Mouse (Mus musculus): ENCODE measurements around the gene Cdkl2. TPM values are rescaled to one million over a fixed set of nuclear protein-coding genes. Genes with fewer than 3 reads are reported as not detected.

Cdkl2 gene
- 1 to 10 TPM; 3.6 to 4.4 TPM for total RNA-seq (2021)

DNA sequence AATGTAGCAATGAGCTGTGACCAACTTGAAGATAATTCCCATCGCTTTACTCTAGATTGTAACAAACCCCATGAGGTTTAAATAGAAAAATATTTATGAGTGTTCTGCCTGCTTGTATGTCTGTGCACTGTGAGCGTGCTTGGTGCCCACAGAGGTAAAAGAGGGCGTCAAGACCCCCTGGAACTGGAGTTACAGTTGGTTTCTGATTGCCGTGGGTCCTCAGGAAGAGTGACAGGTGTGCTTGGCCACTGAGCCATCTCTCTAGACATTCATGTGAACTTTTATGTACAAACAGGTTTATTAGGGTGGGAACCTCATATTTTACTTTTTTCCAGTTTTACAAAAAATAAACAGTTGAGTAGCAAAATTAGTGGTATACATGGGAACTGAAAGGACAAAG is at the start of gene Cdkl2:
Gene Cdkl2 (minus strand): TSS at position 101 of the 400 bp plus-strand sequence.
- DNase-seq (ENCODE audit: low spot score) = no peak
- intact Hi-C loops (cut with DNase I) = loop anchor here (5.0 kb wide), 2 partner anchors 39 to 81 kb away; partner anchors contain the start of genes G3bp2 and Rchy1

DNA sequence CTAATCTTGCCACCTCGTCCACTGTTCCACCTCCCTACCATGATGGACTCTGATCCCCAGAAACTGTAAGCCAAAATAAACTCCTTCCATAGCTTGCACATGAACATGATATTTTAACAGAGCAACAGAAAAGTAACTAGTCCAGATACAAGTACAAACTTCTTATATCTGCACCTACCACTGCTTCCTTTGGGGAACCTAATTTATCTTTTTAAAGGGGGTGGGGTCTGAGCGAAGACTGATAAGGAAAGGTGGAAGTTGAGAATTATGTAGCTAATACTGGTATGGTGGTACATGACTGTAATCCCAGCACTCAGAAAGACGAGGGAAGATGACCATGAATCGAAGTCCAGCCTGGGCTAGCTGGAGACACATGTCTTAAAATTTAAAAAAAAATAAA is 43.8 kb upstream of the Cdkl2 start:
- intact Hi-C loops (cut with DNase I) = no loop called here
- DNase-seq (ENCODE audit: low spot score) = no peak

DNA sequence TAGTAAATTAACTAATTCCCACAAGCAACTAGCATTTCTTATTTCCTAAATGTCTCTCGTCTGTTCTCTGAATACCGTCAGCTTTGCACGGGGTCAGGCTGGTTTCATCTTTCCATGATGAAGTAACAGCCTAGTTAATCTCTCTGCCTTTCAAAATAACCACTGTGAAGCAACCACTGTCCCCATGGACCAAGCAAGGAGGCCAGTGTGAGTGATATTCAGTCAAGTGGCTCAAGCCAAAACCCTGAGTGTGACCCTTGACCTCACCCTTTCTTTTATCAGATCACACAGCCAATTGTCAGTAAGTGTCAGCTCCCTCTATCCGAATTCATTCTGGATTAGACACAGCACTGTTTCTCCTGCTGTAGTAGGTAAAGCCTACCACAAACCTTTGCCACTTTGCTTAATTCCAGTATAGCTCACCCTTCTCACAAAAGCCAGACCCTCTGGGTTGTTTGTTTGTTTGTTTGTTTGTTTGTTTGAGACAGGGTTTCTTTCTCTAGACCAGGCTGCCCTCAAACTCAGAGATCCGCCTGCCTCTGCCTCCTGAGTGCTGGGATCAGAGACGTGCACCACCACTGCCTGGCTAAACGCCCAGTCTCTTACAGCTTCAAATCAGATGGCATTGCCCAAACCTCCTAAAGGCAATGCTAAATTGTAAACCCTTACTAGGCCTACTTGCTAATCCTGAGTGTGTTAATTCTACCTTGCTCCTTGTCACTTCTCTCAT is 42.3 kb upstream of the Cdkl2 start:
- DNase-seq (ENCODE audit: low spot score) = no peak
- intact Hi-C loops (cut with DNase I) = loop anchor here (2.0 kb wide), 1 partner anchor 51 kb away; the partner anchor contains the start of gene Uso1

DNA sequence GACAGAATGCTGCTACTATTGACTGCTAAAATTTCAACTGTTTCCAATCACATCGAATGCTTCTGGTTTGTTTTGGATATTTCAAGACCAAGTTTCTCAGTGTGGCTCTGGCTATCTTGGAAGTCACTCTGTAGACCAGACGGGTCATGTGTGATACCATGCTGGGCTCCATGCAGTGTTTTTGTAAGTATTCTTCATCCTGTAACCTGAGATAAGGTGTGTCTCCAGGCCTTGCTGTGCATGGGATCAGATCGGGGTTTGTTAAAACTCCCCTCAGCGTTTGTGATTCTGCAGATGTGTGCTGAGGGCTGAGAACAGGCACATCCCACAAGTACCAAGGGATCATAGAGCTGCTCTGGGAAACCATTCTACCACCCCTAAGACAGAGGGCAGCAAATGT is 41.6 kb upstream of the Cdkl2 start:
- no peak for DNase-seq (ENCODE audit: low spot score)
- intact Hi-C loops (cut with DNase I) = loop anchor here (2.0 kb wide), 1 partner anchor 52 kb away; the partner anchor contains the start of gene Uso1

DNA sequence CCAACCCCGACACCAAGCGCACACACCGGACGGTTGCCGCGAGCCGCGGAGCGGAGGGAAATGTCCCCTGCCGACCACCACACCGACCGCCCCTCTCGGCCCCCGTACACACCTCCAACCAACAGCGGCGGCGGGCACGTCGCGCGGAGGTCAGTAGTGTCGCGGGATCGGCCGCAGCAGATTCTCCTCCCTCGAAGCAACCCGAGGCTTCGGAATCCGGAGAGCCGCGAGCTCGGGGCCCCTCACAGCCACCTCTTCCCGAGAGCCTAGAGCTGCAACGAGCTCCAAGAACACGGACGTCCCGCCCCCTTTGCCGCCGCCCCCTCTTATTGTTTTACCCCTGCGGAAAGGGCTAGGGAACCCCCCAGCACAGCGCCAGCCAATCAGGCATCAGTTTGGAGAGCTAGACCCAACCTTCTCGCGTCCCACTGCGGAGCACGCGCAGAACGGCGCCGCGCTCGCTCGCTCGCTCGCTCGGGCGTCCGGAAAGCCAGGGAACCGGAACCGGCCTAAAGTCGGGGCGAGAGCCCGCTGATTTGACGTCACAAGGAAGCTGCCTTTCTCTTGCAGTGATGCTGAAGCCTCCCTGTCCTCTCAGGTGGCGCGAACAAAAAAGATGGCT is 39.8 kb upstream of the Cdkl2 start, which contains the start of gene G3bp2:
Gene G3bp2 (minus strand): TSS at position 303 of the 622 bp plus-strand sequence.
- intact Hi-C loops (cut with DNase I) = loop anchor here (2.0 to 5.0 kb wide), 3 partner anchors 29 to 53 kb away; partner anchors contain the start of genes Cdkl2 and Uso1
- peak; percentile 94 for DNase-seq (ENCODE audit: low spot score)

DNA sequence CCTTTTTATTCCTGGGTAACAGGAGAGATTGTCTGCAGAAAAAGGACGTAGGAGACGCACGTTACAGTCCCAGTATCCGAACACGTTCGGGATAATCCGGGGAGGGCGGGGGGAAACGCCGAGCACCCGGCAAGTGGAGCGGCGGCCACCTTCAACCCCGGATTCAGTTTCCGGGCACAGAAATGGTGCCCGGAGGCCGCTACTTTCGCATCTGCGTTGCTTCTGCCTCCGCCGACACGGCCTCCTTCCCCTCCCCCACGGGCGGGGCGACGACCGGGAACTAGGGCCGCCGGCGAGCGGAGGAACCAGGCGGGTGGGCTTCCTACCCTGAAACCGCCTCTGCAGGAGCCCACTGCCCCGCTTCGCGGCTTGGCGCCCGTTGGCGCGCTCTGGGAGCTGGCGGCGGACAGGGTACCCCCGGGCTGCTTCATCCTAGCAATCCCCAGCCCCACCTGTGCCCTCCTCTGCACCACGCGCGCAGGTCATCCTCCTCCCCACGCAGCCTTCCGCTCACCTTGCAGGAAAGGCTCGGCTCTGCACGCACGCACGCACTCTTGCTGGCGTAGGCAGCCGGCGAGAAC is 39.2 kb upstream of the Cdkl2 start:
- intact Hi-C loops (cut with DNase I) = loop anchor here (2.0 to 5.0 kb wide), 2 partner anchors 30 to 41 kb away; partner anchors contain the start of gene Cdkl2
- no peak for DNase-seq (ENCODE audit: low spot score)

DNA sequence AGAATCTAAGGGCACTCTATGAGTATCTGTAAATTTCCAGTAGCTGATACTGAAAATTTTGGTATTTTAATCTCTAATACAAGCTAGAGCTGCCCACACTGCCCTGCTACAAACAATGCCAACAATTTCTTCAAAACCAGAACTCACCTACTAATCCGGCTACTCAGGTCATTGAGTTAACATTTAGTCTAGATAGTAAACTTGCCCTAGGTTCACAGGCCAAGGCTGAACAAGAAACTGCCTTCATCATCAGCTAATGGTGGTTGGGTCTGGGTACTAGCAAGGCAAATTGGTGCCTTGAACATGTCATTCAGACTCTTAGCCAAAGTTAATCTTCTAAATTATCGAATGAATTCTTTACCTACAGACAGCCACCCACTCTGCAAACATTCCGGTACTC is 37.6 kb upstream of the Cdkl2 start:
- intact Hi-C loops (cut with DNase I) = loop anchor here (5.0 kb wide), 1 partner anchor 39 kb away; the partner anchor contains the start of gene Cdkl2
- DNase-seq (ENCODE audit: low spot score) = no peak

DNA sequence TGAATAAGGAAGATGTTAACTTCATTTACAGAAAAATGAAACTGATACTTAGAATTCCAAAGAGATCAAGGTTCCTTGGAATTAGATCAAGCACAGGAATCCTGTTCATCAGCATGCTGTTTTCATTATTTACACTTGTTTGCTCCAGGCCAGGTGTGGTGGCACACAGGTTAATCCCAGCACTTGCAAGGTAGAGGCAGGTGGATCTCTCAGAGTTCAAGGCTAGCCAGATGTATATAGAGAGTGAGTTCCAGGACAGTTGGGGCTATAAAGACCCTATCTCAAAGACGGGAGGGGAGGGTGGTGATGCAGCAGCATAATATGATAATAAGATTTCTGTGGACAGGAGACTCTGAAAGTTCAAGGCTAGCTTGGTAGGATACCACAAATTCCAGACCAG is 36.7 kb upstream of the Cdkl2 start:
- no peak for DNase-seq (ENCODE audit: low spot score)
- intact Hi-C loops (cut with DNase I) = loop anchor here (5.0 kb wide), 1 partner anchor 38 kb away; the partner anchor contains the start of gene Cdkl2

DNA sequence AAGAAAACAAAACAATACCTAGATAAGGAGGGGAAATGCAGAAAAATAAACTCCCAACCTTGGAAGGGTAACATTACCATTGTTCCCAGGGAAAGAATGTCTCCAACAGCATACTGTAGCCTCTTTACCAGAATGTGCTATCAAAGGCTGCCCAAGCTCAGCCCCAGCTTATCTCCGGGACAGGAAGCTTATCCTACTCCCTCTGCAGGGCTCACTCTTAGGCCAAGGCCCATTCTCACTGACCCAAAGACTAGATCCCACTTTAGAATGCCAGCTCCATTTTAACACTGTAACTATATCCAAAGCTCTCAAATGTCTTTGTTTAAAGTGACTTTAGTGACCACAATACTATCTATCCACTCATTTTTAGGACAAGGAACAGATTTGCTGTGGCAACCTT is 35.6 kb upstream of the Cdkl2 start:
- no peak for DNase-seq (ENCODE audit: low spot score)
- intact Hi-C loops (cut with DNase I) = no loop called here

DNA sequence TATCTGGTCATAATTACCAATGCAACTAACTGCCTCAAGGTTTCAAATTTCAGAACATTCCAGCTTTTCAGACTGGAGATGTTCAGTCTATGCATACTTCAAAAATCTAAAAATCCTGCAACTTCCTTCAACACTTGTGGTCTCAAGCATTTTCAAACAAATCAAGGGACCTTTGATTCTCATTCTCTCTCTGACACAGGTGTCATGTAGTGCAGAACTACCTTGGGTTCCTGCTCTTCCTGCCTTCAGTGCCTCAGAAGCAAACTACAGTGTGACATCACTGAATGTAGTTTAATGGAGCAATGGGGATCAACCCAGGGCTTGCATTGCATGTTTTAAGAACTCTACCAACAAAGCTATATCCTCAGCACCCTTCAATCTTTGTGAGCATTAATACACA is 35.1 kb upstream of the Cdkl2 start:
- no peak for DNase-seq (ENCODE audit: low spot score)
- intact Hi-C loops (cut with DNase I) = no loop called here

DNA sequence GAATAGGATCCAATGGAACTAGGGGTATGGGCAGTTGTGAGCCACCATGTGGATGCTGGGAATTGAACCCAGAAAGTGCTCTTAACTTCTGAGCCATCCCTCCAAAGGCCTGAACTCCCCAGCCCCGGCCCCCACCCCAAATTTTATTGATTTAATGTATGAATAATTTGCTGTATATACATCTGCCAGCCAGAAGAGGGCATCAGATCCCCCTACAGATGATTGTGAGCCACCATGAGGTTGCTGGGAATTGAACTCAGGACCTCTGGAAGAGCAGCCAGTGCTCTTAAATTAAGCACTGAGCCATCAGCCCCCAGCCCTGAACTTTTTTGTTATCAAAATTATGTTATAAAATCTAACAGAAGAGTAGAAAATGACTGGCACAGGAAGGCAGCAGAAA is 32.6 kb upstream of the Cdkl2 start:
- DNase-seq (ENCODE audit: low spot score) = no peak
- intact Hi-C loops (cut with DNase I) = no loop called here

DNA sequence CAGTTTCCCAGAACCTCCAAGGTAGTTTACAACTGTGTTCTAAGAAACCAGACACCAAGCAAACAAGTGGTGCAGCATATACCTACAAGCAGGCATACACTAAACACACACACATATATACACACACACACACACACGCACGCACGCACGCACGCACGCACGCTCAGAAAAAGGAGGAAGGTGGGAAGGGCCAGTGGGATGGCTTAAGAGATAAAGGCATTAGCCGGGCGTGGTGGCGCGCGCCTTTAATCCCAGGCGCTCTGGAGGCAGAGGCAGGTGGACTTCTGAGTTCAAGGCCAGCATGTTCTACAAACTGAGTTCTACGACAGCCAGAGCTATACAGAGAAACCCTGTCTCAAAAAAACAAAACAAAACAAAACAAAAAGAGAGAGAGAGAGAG is 30.4 kb upstream of the Cdkl2 start:
- intact Hi-C loops (cut with DNase I) = no loop called here
- no peak for DNase-seq (ENCODE audit: low spot score)

DNA sequence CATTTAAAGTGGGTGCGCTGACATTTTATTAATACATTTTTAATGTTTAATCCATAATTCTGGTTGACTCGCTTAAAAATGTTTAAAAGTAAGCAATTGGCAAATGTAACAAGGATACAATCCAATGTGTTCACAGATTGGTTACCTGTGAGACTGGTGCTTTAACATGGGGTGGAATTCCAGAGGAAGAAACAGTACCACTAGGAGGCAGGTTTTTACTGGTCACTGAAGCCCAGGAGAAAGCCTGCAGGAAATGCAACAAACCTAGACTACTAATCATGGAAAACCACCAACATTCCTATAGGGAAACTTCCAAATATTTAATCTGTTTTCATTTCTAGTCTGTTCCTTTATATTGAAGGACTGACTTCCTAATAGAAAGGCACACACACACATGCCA is 19.5 kb upstream of the Cdkl2 start:
- intact Hi-C loops (cut with DNase I) = no loop called here
- no peak for DNase-seq (ENCODE audit: low spot score)

DNA sequence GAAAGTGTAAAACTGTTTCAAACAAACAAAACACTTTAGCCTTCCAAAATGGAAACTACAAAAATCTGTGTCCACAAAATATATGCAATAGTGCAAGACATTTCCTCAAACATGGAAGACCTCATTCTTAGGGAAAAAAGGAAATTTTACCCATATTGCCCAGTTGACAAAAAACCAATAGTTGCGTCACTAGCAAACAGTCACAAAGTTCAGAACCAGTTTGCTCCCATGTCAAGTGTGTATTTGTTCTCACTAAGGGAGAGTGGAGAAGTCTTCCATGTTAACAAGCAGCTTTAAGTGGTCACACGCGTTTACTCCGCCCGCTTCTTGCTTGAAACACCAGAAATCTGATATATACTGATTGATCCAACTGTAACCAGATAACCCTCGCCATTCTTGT is 9.2 kb upstream of the Cdkl2 start:
- intact Hi-C loops (cut with DNase I) = no loop called here
- no peak for DNase-seq (ENCODE audit: low spot score)

DNA sequence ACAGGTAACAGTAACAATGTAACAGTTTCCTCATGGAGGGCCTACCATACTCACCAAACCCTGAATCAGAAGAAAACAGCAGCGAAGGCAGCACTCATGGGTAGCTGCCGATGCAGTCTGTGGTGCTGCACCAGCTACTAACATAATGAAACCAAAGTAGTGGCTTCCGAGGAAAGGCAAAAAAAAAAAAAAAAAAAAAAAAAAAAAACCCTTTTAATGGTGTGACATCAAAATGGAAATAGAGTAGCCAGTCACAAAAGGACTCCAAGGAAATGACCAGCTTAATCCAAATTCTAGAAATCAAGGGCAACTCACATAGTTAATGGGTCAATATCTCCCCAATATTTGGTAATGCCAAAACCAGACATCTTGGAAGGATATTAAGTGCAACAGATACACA is 6.7 kb upstream of the Cdkl2 start:
- no peak for DNase-seq (ENCODE audit: low spot score)
- intact Hi-C loops (cut with DNase I) = no loop called here

DNA sequence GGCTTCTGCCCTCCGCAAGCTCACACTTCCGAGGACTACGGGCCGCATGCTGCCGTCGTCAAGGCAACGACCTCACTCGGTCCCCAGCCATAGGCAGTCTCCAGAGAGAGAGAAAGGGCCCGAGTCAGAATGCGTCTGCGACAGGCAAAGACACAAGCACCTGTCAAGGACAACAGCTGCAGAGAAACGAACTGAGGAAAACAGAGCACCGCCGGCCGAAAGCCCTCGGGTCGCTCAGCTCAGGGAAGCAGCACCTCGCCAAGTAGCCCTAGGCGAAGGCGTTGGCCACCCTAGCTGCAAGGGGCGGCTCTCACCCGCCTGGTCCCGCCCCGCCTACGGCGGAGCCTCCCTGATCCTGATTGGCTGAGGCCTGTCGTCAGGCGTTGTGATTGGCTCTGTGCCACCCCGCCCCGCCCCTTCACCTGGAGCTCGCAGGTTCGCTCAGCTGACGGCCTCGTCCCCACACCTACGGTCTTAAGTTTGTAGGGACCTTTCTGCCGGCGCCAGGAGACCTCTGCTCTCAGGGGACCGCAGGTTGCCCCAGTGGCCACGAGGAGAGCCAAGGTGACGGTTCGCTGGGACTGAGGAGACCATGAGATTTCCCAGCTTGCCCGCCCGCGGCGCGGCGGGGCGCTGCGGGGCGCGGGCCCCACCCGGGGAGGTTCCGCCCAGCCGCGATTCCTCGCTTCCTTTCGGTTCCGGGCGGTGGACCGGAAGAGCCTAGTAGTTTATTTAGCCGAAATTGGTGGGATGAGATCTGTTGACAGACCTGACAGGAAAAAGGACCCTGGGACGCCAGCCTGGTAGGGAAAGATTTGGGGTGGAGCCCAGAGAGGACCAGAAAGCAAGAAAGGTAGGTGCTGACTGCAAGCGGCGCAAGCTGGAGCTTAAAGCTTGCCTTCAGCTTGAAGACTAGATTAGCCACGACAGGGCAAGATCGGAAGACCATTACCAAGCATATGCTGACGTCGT is 1.0 kb downstream of the Cdkl2 start:
- intact Hi-C loops (cut with DNase I) = loop anchor here (5.0 kb wide), 2 partner anchors 40 to 80 kb away; partner anchors contain the start of genes G3bp2 and Rchy1
- DNase-seq (ENCODE audit: low spot score) = peak; percentile 82

DNA sequence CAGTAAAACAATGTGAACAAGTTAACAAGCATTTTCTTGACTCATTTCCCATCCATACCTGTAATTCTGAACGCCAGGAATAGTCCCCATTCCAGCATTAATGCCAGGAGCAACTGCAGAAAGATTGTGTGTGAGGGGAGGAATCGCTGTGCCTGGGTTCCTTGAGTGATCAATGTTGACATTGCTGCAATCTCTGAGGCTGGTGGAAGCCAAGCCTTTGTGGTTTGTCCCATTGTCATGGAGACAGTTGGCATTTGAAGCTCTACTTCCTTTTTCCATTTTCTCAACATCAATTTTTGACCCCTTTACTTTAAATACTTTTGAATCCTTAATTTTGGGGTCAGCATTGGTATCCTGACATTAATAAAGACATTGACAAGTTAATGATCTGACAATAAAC is 23.7 kb downstream of the Cdkl2 start:
- intact Hi-C loops (cut with DNase I) = no loop called here
- DNase-seq (ENCODE audit: low spot score) = no peak

DNA sequence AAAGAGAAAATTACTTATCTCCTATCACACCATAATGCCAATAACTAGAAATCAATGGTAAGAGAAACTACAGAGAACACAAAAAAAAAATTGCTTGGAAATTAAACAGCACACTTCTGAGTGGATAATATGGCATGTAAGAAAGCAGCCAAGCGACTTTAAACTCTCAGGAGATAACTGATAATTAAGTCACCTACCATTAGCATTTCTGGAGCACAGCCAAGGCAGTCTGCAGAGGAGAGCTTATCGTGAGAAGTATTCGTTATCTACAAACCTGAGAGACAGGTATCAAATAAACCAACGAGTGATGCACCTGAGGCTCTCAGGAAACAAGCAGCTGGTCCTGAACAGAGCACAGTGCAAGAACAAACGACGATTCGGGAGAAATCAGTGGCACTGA is 31.9 kb downstream of the Cdkl2 start:
- DNase-seq (ENCODE audit: low spot score) = no peak
- intact Hi-C loops (cut with DNase I) = no loop called here

DNA sequence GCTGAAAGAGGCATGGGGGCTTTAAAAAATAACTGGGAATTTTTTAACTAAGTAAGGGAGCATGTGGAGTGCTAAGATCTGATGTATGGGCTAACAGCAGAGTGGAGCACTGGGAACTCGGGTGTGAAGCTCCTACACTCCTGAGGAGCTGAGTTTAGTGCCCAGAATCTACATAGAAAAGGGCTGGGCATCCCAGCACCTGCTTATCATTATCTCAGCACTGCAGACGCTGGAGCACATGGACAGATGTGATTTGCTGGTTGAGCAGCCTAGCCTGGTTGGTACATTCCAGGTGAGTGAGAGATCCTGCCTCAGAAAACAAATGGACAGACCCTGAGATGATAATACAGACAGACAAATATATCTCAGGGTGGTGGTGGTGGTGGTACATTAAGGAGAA is 33.9 kb downstream of the Cdkl2 start:
- intact Hi-C loops (cut with DNase I) = no loop called here
- no peak for DNase-seq (ENCODE audit: low spot score)

DNA sequence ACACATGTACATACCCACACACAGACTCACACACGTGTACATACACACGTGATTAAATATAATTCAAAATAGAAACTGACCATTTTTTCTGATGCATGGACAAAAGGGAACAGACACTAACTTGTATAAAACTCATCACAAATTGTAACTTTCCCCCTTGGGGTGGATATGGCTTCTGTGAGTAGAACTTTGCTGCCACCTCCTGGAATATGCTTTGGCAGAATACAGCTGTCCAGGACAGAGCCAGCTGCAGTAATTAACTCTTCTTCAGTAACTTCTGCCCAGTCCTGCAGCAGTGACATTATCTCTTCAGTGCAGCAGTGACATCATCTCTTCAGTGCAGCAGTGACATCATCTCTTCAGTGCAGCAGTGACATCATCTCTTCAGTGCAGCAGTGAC is 40.7 kb downstream of the Cdkl2 start:
- no peak for DNase-seq (ENCODE audit: low spot score)
- intact Hi-C loops (cut with DNase I) = loop anchor here (2.0 kb wide), 1 partner anchor 538 kb away; no protein-coding TSS in a partner anchor
